Mouse (Mus musculus) stomach, postnatal 0 days (tissue): ENCODE measurements around the gene Tfap4. TPM values are rescaled to one million over a fixed set of nuclear protein-coding genes. Genes with fewer than 3 reads are reported as not detected.

Experiments
- ATAC-seq: fragments of 200-750 bp; cut with Nextera tagmentation; 2 replicates; pipeline ENCODE4 v1.8.0; 2017; ENCODE audit not compliant: low FRiP score, low TSS enrichment
- DNase-seq: peaks from one replicate; pipeline ENCODE4 v3.0.0-alpha.2; 2016; ENCODE audit warnings: low spot score
- H3K27ac ChIP-seq: fragments of 300-500 bp; sonication (generic); replicated peaks from 2 replicates; pipeline ENCODE4 v1.5.1; 2014; ENCODE audit warnings: mild to moderate bottlenecking, control low read depth
- H3K27me3 ChIP-seq: fragments of 300-500 bp; sonication (generic); 2 replicates; pipeline ENCODE4 v1.6.1; 2014; ENCODE audit warnings: low read length; ENCODE audit not compliant: control insufficient read depth, insufficient read depth
- H3K36me3 ChIP-seq: fragments of 300-500 bp; sonication (generic); 2 replicates; pipeline ENCODE4 v1.6.1; 2014; ENCODE audit warnings: low read length, mixed read lengths; ENCODE audit not compliant: control insufficient read depth, insufficient read depth
- H3K4me1 ChIP-seq: fragments of 300-500 bp; sonication (generic); replicated peaks from 2 replicates; pipeline ENCODE4 v1.6.1; 2014; ENCODE audit warnings: antibody characterized with exemption; ENCODE audit not compliant: control insufficient read depth, insufficient read depth
- H3K4me2 ChIP-seq: fragments of 300-500 bp; sonication (generic); replicated peaks from 2 replicates; pipeline ENCODE4 v1.6.1; 2014; ENCODE audit warnings: low read depth, mild to moderate bottlenecking, control low read depth, moderate library complexity
- H3K4me3 ChIP-seq: fragments of 300-500 bp; sonication (generic); 2 replicates; pipeline ENCODE4 v1.5.1; 2014; ENCODE audit warnings: low read depth, low read length, control low read depth
- H3K9ac ChIP-seq: fragments of 300-500 bp; sonication (generic); 2 replicates; pipeline ENCODE4 v1.6.1; 2014; ENCODE audit warnings: mild to moderate bottlenecking, low read length, control low read depth, mixed read lengths
- H3K9me3 ChIP-seq: fragments of 300-500 bp; sonication (generic); 2 replicates; pipeline ENCODE4 v1.6.1; 2016; ENCODE audit warnings: low read length; ENCODE audit not compliant: control insufficient read depth
- CTCF ChIP-seq: IDR thresholded peaks from 2 replicates; pipeline ENCODE4 v1.5.1; 2016; ENCODE audit warnings: antibody characterized with exemption, low read depth, mild to moderate bottlenecking, moderate library complexity
- EP300 ChIP-seq: optimal IDR thresholded peaks from 2 replicates; pipeline ENCODE3; 2016; ENCODE audit warnings: antibody characterized with exemption
- WGBS: fragments of 180-500 bp; shearing (Covaris S2); extraction: QIAGEN DNeasy Blood & Tissue Kit; methylation state at CpG from one replicate; pipeline ENCODE4 v1.1.7; 2014; 5-methylcytosine and 5-hydroxymethylcytosine counted together
- polyA plus RNA-seq: library from polyadenylated mRNA; unstranded; fragments of >200 nt; fragmentation: Nextera tagmentation; extraction: Ambion mirVana; gene quantifications from 2 replicates; pipeline ENCODE4 v1.2.1, GENCODE M21; 2015

Tfap4 gene
- polyA plus RNA-seq: 8.9 and 10.6 TPM in 2 replicates

GRCm38 (mm10) chr16:4559715-4560144, at the start of gene Tfap4:
Gene Tfap4 (minus strand): TSS chr16:4559854.
- TF ChIP-seq EP300 (no peak), CTCF (peak; percentile 62)
- Histone ChIP-seq H3K4me2 (peak within 1 kb of the TSS; percentile 94), H3K4me3 (peak within 1 kb of the TSS; percentile 75), H3K4me1 (peaks cover 5% of the 10 kb centered on the region; the same call in 1 of the 2 replicates), H3K9ac (peak within 1 kb of the TSS; percentile 80), H3K27me3 (no peaks in the 10 kb centered on the region), H3K27ac (peak within 1 kb of the TSS; percentile 95), H3K36me3 (no peaks in the 10 kb centered on the region), H3K9me3 (no peaks in the 10 kb centered on the region)
- WGBS: under 1% methylated on average over 14 of the region's 17 CpGs
- ATAC-seq (peak; percentile 21), DNase-seq (peak; percentile 91)

- DNase-seq: no peak
These were observed 48.9 kb upstream of the Tfap4 start for GRCm38 (mm10) chr16:4608532-4609059.

GRCm38 (mm10) chr16:4607818-4608531, 48.3 kb upstream of the Tfap4 start:
- Histone ChIP-seq H3K4me3 (no peak overlapping the region), H3K27ac (no peak overlapping the region), H3K27me3 (no peaks in the 10 kb centered on the region), H3K36me3 (peaks cover 5% of the 10 kb centered on the region; the same call in 1 of the 2 replicates), H3K9me3 (no peaks in the 10 kb centered on the region), H3K4me2 (no peak overlapping the region), H3K9ac (no peak overlapping the region), H3K4me1 (peaks cover 17% of the 10 kb centered on the region)
- ATAC-seq (peak; percentile 41; the same call in 1 of the 2 replicates), DNase-seq (peak; percentile 87)
- TF ChIP-seq EP300 (no peak), CTCF (peak; percentile 98)
- WGBS: 35% methylated on average over 9 of the region's 9 CpGs

More at GRCm38 (mm10) chr16:4608532-4609059, 48.9 kb upstream of the Tfap4 start:
- Histone ChIP-seq H3K27me3 (no peaks in the 10 kb centered on the region), H3K9ac (no peak overlapping the region), H3K36me3 (peaks cover 5% of the 10 kb centered on the region; the same call in 1 of the 2 replicates), H3K9me3 (no peaks in the 10 kb centered on the region), H3K4me3 (no peak overlapping the region), H3K4me2 (no peak overlapping the region), H3K4me1 (peaks cover 15% of the 10 kb centered on the region), H3K27ac (no peak overlapping the region)
- TF ChIP-seq CTCF (no peak), EP300 (no peak)
- WGBS: 74% methylated on average over 19 of the region's 19 CpGs
- no peak for ATAC-seq

GRCm38 (mm10) chr16:4606431-4607084, 46.9 kb upstream of the Tfap4 start:
- Histone ChIP-seq H3K4me2 (no peak overlapping the region), H3K36me3 (peaks cover 4% of the 10 kb centered on the region; the same call in 1 of the 2 replicates), H3K27ac (peak overlapping the region; percentile 49; the same call in 1 of the 2 replicates), H3K4me1 (peaks cover 19% of the 10 kb centered on the region), H3K27me3 (no peaks in the 10 kb centered on the region), H3K4me3 (no peak overlapping the region), H3K9ac (0 out of 2 replicates have a peak overlapping the region, but pooled peaks have one; percentile 2), H3K9me3 (no peaks in the 10 kb centered on the region)
- DNase-seq (peak; percentile 68), ATAC-seq (no peak)
- TF ChIP-seq CTCF (peak; percentile 78), EP300 (no peak)
- 20% methylated on average over 5 of the region's 5 CpGs for WGBS

GRCm38 (mm10) chr16:4605514-4606131, 46.0 kb upstream of the Tfap4 start:
- TF ChIP-seq CTCF (no peak), EP300 (no peak)
- H3K4me2 ChIP-seq: no peak overlapping the region
- DNase-seq (peak; percentile 64), ATAC-seq (no peak)
- H3K4me1 ChIP-seq: peaks cover 19% of the 10 kb centered on the region
- no peak overlapping the region for H3K27ac ChIP-seq
- H3K9ac ChIP-seq: no peak overlapping the region
- no peaks in the 10 kb centered on the region; the same call in 1 of the 2 replicates for H3K36me3 ChIP-seq
- no peaks in the 10 kb centered on the region for H3K9me3 ChIP-seq
- no peak overlapping the region for H3K4me3 ChIP-seq
- WGBS: 51% methylated on average over 11 of the region's 13 CpGs
- H3K27me3 ChIP-seq: no peaks in the 10 kb centered on the region
